Mouse (Mus musculus) intestine, postnatal 0 days (tissue): Measurements from ENCODE around the gene Rragc. TPM values are rescaled to one million over a fixed set of nuclear protein-coding genes. Genes with fewer than 3 reads are reported as not detected.

Source experiments
- ATAC-seq: fragments of 200-750 bp; cut with Nextera tagmentation; 2 replicates; pipeline ENCODE4 v1.8.0; 2017; ENCODE audit warnings: mild to moderate bottlenecking, moderate TSS enrichment, moderate library complexity
- H3K27ac ChIP-seq: fragments of 300-500 bp; sonication (generic); 2 replicates; pipeline ENCODE4 v1.5.1; 2014; ENCODE audit warnings: mild to moderate bottlenecking, low read depth, low read length, moderate library complexity
- H3K27me3 ChIP-seq: fragments of 300-500 bp; sonication (generic); replicated peaks from 2 replicates; pipeline ENCODE4 v1.6.1; 2014; ENCODE audit warnings: low read length, mixed read lengths; ENCODE audit not compliant: control insufficient read depth, insufficient read depth
- H3K36me3 ChIP-seq: fragments of 300-500 bp; sonication (generic); 2 replicates; pipeline ENCODE4 v1.6.1; 2014; ENCODE audit warnings: mild to moderate bottlenecking, moderate library complexity; ENCODE audit not compliant: control insufficient read depth, insufficient read depth
- H3K4me1 ChIP-seq: fragments of 300-500 bp; sonication (generic); replicated peaks from 2 replicates; pipeline ENCODE4 v1.6.1; 2014; ENCODE audit warnings: antibody characterized with exemption, low read length, mixed read lengths; ENCODE audit not compliant: control insufficient read depth, insufficient read depth
- H3K4me2 ChIP-seq: fragments of 300-500 bp; sonication (generic); replicated peaks from 2 replicates; pipeline ENCODE4 v1.6.1; 2014; ENCODE audit warnings: low read depth, mild to moderate bottlenecking, moderate library complexity
- H3K4me3 ChIP-seq: fragments of 300-500 bp; sonication (generic); 2 replicates; pipeline ENCODE4 v1.5.1; 2014; ENCODE audit warnings: low read depth, low read length
- H3K9ac ChIP-seq: fragments of 300-500 bp; sonication (generic); 2 replicates; pipeline ENCODE4 v1.6.1; 2014; ENCODE audit warnings: mild to moderate bottlenecking, low read depth, low read length
- H3K9me3 ChIP-seq: fragments of 300-500 bp; sonication (generic); 2 replicates; pipeline ENCODE4 v1.6.1; 2016; ENCODE audit warnings: mixed run types; ENCODE audit not compliant: control insufficient read depth
- CTCF ChIP-seq: sonication (generic); IDR thresholded peaks from 2 replicates; pipeline ENCODE4 v1.5.1; 2016; ENCODE audit warnings: low read depth, mild to moderate bottlenecking, control low read depth, antibody characterized with exemption, moderate library complexity
- WGBS: fragments of 180-500 bp; shearing (Covaris S2); extraction: QIAGEN DNeasy Blood & Tissue Kit; methylation state at CpG from one replicate; pipeline ENCODE4 v1.1.7; 2014; 5-methylcytosine and 5-hydroxymethylcytosine counted together
- polyA plus RNA-seq: library from polyadenylated mRNA; unstranded; fragments of >200 nt; fragmentation: Nextera tagmentation; extraction: Ambion mirVana; gene quantifications from 2 replicates; pipeline ENCODE4 v1.2.1, GENCODE M21; 2015

The Rragc gene
- polyA plus RNA-seq: 49.5 and 54.1 TPM in 2 replicates

DNA sequence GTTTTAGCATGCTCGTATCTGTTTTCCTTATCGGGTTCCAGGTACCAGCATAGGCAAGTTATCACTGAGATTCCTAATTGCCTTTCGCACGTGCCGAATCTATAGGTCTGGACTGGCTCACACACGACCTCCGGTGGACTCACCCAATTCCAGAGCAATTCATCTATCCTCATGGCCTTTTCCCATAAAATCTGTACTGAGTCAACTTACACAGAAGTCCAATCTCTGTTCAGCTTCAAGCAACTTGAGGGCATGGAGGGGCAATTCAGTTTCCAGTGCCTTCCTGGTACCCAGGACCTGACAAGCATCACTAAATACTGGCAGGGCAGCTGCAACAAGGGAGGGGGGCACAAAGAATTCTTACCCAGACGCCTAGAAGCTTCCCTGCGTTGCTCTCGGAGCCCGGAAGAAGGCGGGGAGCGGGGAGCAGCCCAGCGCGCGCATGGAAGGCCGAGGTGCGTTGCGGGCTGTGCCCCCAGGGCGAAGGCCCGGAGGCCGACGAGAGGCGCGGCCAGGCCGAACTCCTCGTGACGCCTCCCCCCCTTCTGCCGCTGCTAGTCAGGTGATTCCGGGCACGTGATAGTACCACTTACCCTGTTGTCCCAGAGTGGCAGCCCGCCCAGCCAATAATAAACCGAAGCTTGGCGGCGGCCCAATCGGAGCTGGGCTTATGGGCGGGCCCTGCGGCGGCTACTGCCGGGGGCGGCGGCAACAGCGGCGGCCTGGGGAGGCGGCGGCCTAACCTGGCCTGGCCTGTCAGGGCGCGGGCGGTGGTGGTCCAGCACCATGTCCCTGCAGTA, at the start of gene Rragc:
TSS of gene Rragc (plus strand) at position 699 of the 800 bp plus-strand sequence.
- peak within 1 kb of the TSS; percentile 94 for H3K9ac ChIP-seq

DNA sequence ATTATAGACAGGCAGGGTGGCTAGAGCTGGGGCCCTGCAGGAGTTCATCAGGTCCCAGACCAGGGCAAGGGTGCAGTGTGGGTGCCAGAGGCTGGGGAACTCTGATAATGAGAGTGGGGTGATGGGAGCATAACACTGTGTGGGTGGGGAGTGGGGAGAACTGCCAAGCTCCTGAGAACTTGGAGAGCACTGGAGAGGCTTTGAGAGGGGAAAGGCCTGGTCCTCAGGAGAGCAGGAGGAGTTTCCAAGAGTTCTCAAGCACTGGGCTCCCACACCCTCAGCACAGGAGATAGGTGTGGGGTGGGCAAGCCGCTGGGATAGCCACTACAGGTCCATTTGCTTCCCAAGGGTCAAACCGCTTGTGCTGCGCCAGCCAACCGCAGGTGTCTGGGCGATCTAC, 23.5 kb upstream of the Rragc start:
- no peak overlapping the region for H3K4me2 ChIP-seq
- 78% methylated on average over 5 of the region's 5 CpGs for WGBS
- no peaks in the 10 kb centered on the region for H3K27me3 ChIP-seq
- no peaks in the 10 kb centered on the region for H3K4me1 ChIP-seq
- H3K4me3 ChIP-seq: no peak overlapping the region
- no peaks in the 10 kb centered on the region for H3K9me3 ChIP-seq
- no peak overlapping the region for H3K27ac ChIP-seq
- H3K9ac ChIP-seq: no peak overlapping the region
- H3K36me3 ChIP-seq: no peaks in the 10 kb centered on the region
- ATAC-seq: no peak
- no peak for TF ChIP-seq CTCF

More for the DNA sequence above, at the start of gene Rragc:
- 0 out of 2 replicates have a peak, but pooled peaks cover 4% of the 10 kb centered on the region for H3K4me1 ChIP-seq
- peaks cover 16% of the 10 kb centered on the region for H3K36me3 ChIP-seq
- WGBS: under 1% methylated on average over 48 of the region's 49 CpGs
- no peaks in the 10 kb centered on the region for H3K27me3 ChIP-seq
- ATAC-seq: peak; percentile 99
- peak within 1 kb of the TSS; percentile 94 for H3K27ac ChIP-seq
- peak; percentile 25; the same call in 1 of the 2 replicates for TF ChIP-seq CTCF
- H3K4me2 ChIP-seq: peak within 1 kb of the TSS; percentile 88
- peak within 1 kb of the TSS; percentile 96 for H3K4me3 ChIP-seq
- no peaks in the 10 kb centered on the region for H3K9me3 ChIP-seq

DNA sequence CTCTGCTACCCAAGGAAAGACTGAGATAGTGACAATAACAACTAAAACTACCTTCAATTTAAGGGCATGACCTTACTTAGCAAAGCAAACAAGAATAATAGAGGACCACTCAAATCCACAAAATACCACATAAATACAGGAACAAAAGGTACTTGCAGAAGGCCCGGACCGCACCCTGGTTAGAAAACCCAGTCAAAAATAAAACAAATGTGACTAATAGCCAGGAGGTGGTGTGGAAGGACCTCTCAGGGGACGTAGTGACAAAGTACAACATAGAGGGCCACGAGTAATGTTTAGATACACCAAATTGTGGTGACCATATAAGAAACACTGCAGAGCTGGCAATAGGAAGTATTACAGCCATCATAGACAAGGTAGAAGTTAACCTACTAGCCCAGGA, 23.0 kb upstream of the Rragc start:
- WGBS: 87% methylated on average over 4 of the region's 4 CpGs

GRCm38 (mm10) chr4:123898696-123899095, 18.6 kb upstream of the Rragc start:
- no peaks in the 10 kb centered on the region for H3K9me3 ChIP-seq
- no peaks in the 10 kb centered on the region for H3K36me3 ChIP-seq
- H3K4me3 ChIP-seq: no peak overlapping the region
- no peaks in the 10 kb centered on the region for H3K4me1 ChIP-seq
- TF ChIP-seq CTCF: peak; percentile 82
- no peak overlapping the region for H3K9ac ChIP-seq
- WGBS: 12% methylated on average over 5 of the region's 5 CpGs
- ATAC-seq: no peak
- no peak overlapping the region for H3K4me2 ChIP-seq
- no peak overlapping the region for H3K27ac ChIP-seq
- no peaks in the 10 kb centered on the region for H3K27me3 ChIP-seq

More for the DNA sequence above, 23.0 kb upstream of the Rragc start:
- no peak for TF ChIP-seq CTCF
- Histone ChIP-seq H3K4me3 (no peak overlapping the region), H3K4me1 (no peaks in the 10 kb centered on the region), H3K9ac (no peak overlapping the region), H3K9me3 (no peaks in the 10 kb centered on the region), H3K36me3 (no peaks in the 10 kb centered on the region), H3K27ac (no peak overlapping the region), H3K27me3 (no peaks in the 10 kb centered on the region), H3K4me2 (no peak overlapping the region)
- ATAC-seq: no peak

GRCm38 (mm10) chr4:123903432-123903831, 13.8 kb upstream of the Rragc start:
- H3K9ac ChIP-seq: no peak overlapping the region
- peak; percentile 35 for TF ChIP-seq CTCF
- no peak overlapping the region for H3K27ac ChIP-seq
- H3K4me2 ChIP-seq: no peak overlapping the region
- 0 out of 2 replicates have a peak, but pooled peaks cover 6% of the 10 kb centered on the region for H3K4me1 ChIP-seq
- H3K4me3 ChIP-seq: no peak overlapping the region
- 68% methylated on average over 3 of the region's 3 CpGs for WGBS
- H3K27me3 ChIP-seq: no peaks in the 10 kb centered on the region
- no peaks in the 10 kb centered on the region for H3K36me3 ChIP-seq
- no peak for ATAC-seq
- no peaks in the 10 kb centered on the region for H3K9me3 ChIP-seq

DNA sequence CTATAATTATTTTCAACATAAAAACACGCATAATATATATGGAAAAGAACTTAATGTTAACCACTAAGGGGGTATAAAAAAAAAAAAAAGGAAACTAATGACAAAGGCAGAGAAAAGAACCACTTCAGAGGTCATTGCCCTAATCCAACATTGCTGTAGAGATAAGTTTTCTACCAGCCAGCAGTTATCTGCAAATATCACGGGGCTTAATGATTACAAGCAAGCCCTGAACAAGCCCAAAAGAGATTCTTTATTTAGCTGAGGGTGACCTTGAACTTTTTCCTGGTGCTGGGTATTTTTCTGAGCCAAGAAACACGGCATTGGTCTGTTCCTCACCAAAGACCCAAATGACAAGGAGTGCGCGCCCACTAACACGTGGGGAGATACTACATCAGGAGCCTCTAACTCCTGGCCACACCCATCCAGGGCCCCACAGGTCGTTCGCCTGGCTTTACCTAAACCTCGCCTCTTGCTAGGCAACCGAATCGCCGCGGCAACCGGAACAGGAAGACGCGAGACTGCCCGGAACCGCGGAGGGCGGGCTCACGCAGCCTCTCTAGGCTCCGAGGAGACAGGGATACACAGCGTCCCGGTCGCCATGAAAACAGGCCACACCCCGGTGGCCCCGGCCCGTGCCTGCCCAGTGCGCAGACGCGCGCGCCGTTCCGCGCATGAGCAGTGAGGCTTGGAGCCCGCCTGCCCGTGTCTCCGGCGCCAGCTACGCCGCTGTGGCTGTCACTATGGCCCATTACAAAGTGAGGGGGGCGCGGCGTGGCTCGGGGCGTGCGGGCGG, 12.7 kb upstream of the Rragc start, which contains the start of gene Mycbp:
TSS of gene Mycbp (plus strand) at position 500 of the 793 bp plus-strand sequence.
- peak within 1 kb of the TSS; percentile 70 for H3K9ac ChIP-seq
- under 1% methylated on average over 48 of the region's 49 CpGs for WGBS
- no peak for TF ChIP-seq CTCF
- H3K36me3 ChIP-seq: peaks cover 7% of the 10 kb centered on the region; the same call in 1 of the 2 replicates
- peak within 1 kb of the TSS; percentile 78 for H3K4me2 ChIP-seq
- H3K9me3 ChIP-seq: no peaks in the 10 kb centered on the region
- peak within 1 kb of the TSS; percentile 65 for H3K4me3 ChIP-seq
- H3K27me3 ChIP-seq: no peaks in the 10 kb centered on the region
- peak within 1 kb of the TSS; percentile 78 for H3K27ac ChIP-seq
- peak; percentile 100 for ATAC-seq
- H3K4me1 ChIP-seq: 0 out of 2 replicates have a peak, but pooled peaks cover 6% of the 10 kb centered on the region
